Mouse (Mus musculus): ENCODE measurements around the gene Arhgap9. TPM values are rescaled to one million over a fixed set of nuclear protein-coding genes. Genes with fewer than 3 reads are reported as not detected.

Arhgap9 gene
- polyA plus RNA-seq, 1 experiment from 2014 or later: 0.81 TPM

DNA sequence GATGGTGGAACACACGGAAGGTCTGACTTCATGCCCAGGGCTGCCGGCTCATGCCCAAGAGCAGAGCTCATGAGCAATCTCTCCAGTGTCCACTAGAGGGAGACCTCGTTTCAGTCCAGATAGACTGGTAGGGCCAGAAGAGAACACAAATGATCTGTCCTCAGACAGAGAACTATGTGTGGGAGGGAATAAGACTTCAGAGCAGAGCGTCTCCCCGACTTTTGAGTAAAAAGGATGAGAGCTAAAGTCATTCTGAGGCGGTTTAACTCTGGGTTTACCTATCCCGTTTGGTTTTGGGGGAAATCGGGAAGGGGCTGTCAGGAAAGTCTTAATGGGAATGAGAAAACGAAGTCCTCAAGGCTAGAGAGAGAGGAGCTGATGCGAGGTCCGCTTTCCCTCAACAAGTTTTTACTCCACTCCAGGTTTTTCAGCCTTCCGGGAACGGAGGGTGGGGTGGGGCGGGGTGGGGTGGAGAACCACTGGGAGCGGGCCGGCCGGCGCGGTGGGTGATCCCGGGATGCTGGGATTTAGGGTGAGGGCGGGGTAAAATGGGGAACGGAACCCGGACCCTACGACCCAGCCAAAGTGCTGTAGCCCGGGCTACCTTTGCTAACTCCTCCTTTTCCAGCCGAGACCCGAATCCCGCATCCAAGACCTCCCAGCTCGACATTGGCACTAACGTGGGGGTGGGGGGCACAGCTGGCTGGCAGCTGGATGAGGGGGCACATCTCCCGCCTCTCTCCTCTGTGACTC, 17.3 kb downstream of the Arhgap9 start:
- Histone ChIP-seq H3K4me3 (ENCODE audit: low read length) (peak overlapping the region; percentile 38), H3K4me2 (ENCODE audit: low read length) (peak overlapping the region; percentile 63), H3K4me1 (ENCODE audit: control insufficient read depth, insufficient read depth, low read depth, low read length) (peaks cover 27% of the 10 kb centered on the region), H3K27ac (ENCODE audit: low read depth, low read length) (peak overlapping the region; percentile 57; the same call in 1 of the 2 replicates), H3K36me3 (ENCODE audit: control insufficient read depth, insufficient read depth, low read length) (no peaks in the 10 kb centered on the region), H3K9ac (ENCODE audit: low read depth, low read length) (0 out of 2 replicates have a peak overlapping the region, but pooled peaks have one; percentile 35), H3K9me3 (ENCODE audit: control insufficient read depth, low read length) (no peaks in the 10 kb centered on the region), H3K27me3 (replicated peaks; ENCODE audit: control insufficient read depth, insufficient read depth, low read length) (peaks cover 19% of the 10 kb centered on the region)
- peak; percentile 82 for ATAC-seq
- WGBS: under 1% methylated on average over 28 of the region's 31 CpGs

DNA sequence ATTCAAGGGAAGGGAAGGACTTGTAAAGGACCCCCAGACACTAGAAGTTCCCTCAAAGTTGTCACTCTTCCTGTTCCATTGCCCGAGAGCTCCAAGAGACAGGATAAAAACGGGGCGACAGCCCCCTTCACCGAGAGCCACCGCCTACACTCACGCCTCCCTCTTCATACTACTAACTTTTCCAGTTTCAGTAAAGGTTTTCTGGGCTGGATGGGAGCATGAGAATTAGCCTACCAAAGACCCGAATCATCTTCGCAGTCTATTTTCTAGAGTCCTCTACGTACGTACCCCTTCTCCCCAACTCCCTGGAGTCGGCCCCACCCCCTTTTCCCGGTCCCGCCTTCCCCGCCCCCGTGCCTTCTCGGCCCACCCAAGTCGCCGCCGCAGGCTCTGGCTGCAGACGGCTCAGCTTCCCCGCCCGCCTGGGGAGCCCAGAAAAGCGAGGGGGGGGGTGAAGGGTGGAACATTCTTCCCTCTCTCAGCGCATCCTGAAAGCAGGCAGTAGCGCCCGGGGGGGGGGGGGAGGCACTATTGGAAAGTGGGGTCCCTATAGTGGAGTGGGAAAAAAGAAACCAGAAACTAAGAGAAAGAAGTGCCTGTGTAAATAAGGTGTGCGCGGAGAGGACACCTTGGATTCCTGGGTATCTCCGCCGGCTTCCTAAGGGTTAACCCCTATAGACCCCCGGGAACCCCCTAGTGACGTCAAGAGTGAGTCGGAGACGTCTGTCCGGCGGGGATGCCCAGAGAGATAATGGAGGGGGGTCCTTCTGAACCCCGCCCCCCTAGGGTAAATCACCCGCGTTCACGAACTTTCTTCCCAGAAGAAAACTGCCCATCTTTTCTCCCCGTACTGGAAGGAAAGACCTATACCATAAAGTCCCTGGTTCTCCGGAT, 18.2 kb downstream of the Arhgap9 start:
- peak; percentile 48 for ATAC-seq

DNA sequence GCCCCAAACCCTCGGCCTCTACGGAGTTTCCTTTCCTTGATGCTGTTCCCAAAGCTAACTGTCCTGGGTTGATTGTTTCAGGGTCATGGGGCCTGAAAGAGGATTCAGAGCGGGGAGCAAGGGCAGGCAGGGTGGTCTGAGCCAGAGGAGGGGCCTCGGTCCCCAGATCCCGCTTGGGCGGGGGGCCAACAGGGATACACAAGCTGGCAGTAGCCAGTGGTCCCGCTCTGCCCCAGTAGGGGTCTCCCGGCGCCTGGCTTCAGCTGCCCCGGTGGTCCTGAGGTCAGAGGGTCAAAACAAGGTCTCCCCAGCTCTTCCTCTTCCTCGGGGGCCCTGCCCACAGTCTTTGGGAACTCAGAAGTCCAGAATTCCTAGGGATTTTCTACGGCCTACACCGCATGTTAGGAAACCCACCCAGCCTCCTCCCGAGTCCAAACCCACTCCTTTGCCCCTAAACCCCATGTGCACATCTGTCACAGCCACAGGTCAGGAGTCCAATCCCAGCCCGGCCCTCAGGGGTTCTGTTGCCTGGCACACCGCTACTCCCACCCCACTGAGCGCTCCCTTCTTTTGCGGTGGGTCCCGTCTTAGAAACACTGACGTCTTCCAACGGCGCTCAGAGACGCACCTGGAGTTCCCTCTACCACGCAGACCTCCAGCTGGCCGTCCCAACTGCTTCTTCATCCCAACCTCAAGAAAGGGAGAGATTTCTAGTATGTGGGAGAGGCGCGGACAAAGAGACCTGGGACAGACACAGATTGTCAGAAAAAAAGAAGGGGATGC, 19.0 kb downstream of the Arhgap9 start:
- H3K27me3 ChIP-seq (replicated peaks; ENCODE audit: control insufficient read depth, insufficient read depth, low read length): peaks cover 19% of the 10 kb centered on the region
- peak overlapping the region; percentile 4; the same call in 1 of the 2 replicates for H3K9ac ChIP-seq (ENCODE audit: low read depth, low read length)

More for the DNA sequence above, 18.2 kb downstream of the Arhgap9 start:
- Histone ChIP-seq H3K36me3 (ENCODE audit: control insufficient read depth, insufficient read depth, low read length) (no peaks in the 10 kb centered on the region), H3K4me2 (ENCODE audit: low read length) (peak overlapping the region; percentile 63), H3K27ac (ENCODE audit: low read depth, low read length) (peak overlapping the region; percentile 57; the same call in 1 of the 2 replicates), H3K27me3 (replicated peaks; ENCODE audit: control insufficient read depth, insufficient read depth, low read length) (peaks cover 19% of the 10 kb centered on the region), H3K4me1 (ENCODE audit: control insufficient read depth, insufficient read depth, low read depth, low read length) (peaks cover 27% of the 10 kb centered on the region), H3K9me3 (ENCODE audit: control insufficient read depth, low read length) (no peaks in the 10 kb centered on the region), H3K9ac (ENCODE audit: low read depth, low read length) (peak overlapping the region; percentile 2), H3K4me3 (ENCODE audit: low read length) (peak overlapping the region; percentile 38)
- WGBS: under 1% methylated on average over 40 of the region's 42 CpGs

DNA sequence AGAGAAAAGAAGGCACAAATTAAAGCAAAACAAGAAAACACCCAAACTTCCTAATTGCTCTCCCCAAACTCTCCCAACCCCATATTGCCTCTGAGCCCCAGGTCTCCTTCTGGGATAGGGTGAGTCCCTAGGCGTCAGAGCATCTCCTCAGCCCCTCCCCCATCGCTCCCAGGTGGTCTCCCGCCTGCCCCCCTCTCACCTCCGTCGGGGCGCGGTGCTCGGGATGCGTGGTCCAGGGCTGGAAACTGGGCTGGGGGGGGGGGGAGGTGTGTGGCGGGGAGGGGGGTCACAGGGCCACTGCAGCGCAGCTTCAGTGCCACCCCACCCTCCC, 19.6 kb downstream of the Arhgap9 start:
- peak overlapping the region; percentile 38 for H3K4me3 ChIP-seq (ENCODE audit: low read length)
- H3K9ac ChIP-seq (ENCODE audit: low read depth, low read length): peak overlapping the region; percentile 25
- H3K36me3 ChIP-seq (ENCODE audit: control insufficient read depth, insufficient read depth, low read length): no peaks in the 10 kb centered on the region
- peak overlapping the region; percentile 63 for H3K4me2 ChIP-seq (ENCODE audit: low read length)
- no peak overlapping the region; the same call in 1 of the 2 replicates for H3K27ac ChIP-seq (ENCODE audit: low read depth, low read length)
- H3K27me3 ChIP-seq (replicated peaks; ENCODE audit: control insufficient read depth, insufficient read depth, low read length): peaks cover 19% of the 10 kb centered on the region
- WGBS: 0% methylated on average over 9 of the region's 11 CpGs
- H3K9me3 ChIP-seq (ENCODE audit: control insufficient read depth, low read length): no peaks in the 10 kb centered on the region
- peaks cover 27% of the 10 kb centered on the region for H3K4me1 ChIP-seq (ENCODE audit: control insufficient read depth, insufficient read depth, low read depth, low read length)
- ATAC-seq: no peak

More for the DNA sequence above, 19.0 kb downstream of the Arhgap9 start:
- Histone ChIP-seq H3K4me2 (ENCODE audit: low read length) (peak overlapping the region; percentile 63), H3K36me3 (ENCODE audit: control insufficient read depth, insufficient read depth, low read length) (no peaks in the 10 kb centered on the region), H3K9me3 (ENCODE audit: control insufficient read depth, low read length) (no peaks in the 10 kb centered on the region), H3K4me1 (ENCODE audit: control insufficient read depth, insufficient read depth, low read depth, low read length) (peaks cover 27% of the 10 kb centered on the region), H3K4me3 (ENCODE audit: low read length) (peak overlapping the region; percentile 38), H3K27ac (ENCODE audit: low read depth, low read length) (peak overlapping the region; percentile 6; the same call in 1 of the 2 replicates)
- WGBS: under 1% methylated on average over 25 of the region's 27 CpGs
- no peak for ATAC-seq

DNA sequence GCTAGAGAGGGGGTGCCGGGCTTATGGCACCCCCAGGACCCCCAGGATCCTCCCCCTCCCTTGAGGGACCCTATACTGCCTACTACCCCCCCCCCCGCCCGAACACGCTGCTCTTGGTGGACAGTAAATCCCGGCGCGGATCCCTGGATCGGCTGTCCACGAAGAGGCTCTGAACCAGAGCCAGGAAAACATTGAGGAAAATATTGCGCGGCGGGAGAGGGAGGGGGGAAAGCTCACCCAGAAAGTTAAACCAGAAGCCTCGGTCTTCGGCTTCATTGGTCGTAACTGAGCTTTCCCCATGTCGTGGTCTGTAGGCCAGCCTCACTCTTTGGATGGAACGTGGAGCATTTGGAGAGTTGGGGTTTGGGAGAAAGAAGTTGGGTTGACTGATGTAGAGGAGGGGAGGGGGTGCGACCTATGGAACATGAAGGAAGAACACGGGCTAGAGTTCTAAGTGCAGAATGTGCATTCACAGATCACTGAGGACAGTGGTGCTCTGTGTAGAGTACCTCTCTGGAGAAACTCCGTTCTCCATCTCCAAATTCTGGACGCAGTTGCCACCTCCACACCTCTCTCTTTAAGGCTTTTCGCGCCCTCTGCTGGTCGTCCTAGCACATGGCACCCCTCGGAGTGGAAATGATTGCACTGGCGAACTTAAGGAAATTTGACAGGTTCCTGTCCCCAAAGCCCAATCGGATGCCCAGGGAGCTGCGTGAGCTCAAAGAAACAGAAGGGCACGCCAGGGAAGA, 20.3 kb downstream of the Arhgap9 start, which contains the start of gene Gli1:
Gli1 (minus strand) TSS at position 84 of the 749 bp plus-strand sequence.
- Histone ChIP-seq H3K4me3 (ENCODE audit: low read length) (peak within 1 kb of the TSS; percentile 38), H3K27ac (ENCODE audit: low read depth, low read length) (peak within 1 kb of the TSS; percentile 6; the same call in 1 of the 2 replicates), H3K9me3 (ENCODE audit: control insufficient read depth, low read length) (no peaks in the 10 kb centered on the region), H3K36me3 (ENCODE audit: control insufficient read depth, insufficient read depth, low read length) (no peaks in the 10 kb centered on the region), H3K9ac (ENCODE audit: low read depth, low read length) (peak within 1 kb of the TSS; percentile 25), H3K4me1 (ENCODE audit: control insufficient read depth, insufficient read depth, low read depth, low read length) (peaks cover 27% of the 10 kb centered on the region), H3K27me3 (replicated peaks; ENCODE audit: control insufficient read depth, insufficient read depth, low read length) (peaks cover 19% of the 10 kb centered on the region), H3K4me2 (ENCODE audit: low read length) (peak within 1 kb of the TSS; percentile 63)
- peak; percentile 51 for ATAC-seq
- WGBS: 0% methylated on average over 29 of the region's 29 CpGs

DNA sequence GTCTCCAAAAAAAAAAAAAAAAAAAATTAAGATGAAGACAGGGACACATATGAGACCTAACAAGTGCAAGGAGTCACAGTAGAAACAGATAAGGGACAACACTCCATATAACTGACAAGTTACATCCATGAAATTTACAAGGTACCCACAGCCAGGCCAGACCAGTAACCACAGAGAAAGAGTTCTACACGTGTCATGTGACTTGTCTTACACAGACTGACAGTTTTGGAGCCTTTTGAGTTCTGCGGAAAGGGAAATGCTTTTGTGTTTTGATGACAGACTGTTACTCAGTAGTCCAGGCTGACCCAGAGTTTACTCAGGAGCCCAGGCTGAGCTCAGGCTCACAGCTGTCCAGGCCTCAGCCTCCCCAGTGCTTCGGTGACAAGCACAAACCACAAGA, 21.3 kb downstream of the Arhgap9 start:
- no peak overlapping the region for H3K4me3 ChIP-seq (ENCODE audit: low read length)
- no peak overlapping the region for H3K9ac ChIP-seq (ENCODE audit: low read depth, low read length)
- no peak overlapping the region for H3K27ac ChIP-seq (ENCODE audit: low read depth, low read length)
- WGBS: 67% methylated on average over 3 of the region's 3 CpGs
- ATAC-seq: no peak
- H3K4me2 ChIP-seq (ENCODE audit: low read length): no peak overlapping the region
- no peaks in the 10 kb centered on the region for H3K36me3 ChIP-seq (ENCODE audit: control insufficient read depth, insufficient read depth, low read length)
- peaks cover 19% of the 10 kb centered on the region for H3K27me3 ChIP-seq (replicated peaks; ENCODE audit: control insufficient read depth, insufficient read depth, low read length)
- H3K4me1 ChIP-seq (ENCODE audit: control insufficient read depth, insufficient read depth, low read depth, low read length): peaks cover 27% of the 10 kb centered on the region
- no peaks in the 10 kb centered on the region for H3K9me3 ChIP-seq (ENCODE audit: control insufficient read depth, low read length)

DNA sequence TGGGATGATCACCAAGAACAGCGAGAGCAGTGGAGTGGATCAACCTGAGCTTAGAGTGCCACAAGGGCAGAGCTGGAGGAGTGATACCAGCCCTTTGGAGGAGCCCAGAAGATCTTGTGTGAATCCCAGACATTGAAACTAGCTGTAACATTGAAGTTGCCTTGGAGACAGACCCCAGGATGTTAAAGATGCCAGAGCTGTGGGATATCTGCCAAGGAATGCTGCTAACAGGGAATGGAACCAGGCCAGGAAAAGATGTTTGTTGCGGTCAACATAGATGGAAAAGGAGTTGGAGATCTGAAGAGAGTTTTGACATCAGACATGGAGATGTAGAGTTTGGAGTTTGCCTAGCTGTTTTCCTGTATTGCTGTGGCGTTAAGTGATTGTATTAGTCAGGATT, 24.4 kb downstream of the Arhgap9 start:
- 78% methylated on average over 3 of the region's 3 CpGs for WGBS
- no peak for ATAC-seq
- H3K36me3 ChIP-seq (ENCODE audit: control insufficient read depth, insufficient read depth, low read length): no peaks in the 10 kb centered on the region

DNA sequence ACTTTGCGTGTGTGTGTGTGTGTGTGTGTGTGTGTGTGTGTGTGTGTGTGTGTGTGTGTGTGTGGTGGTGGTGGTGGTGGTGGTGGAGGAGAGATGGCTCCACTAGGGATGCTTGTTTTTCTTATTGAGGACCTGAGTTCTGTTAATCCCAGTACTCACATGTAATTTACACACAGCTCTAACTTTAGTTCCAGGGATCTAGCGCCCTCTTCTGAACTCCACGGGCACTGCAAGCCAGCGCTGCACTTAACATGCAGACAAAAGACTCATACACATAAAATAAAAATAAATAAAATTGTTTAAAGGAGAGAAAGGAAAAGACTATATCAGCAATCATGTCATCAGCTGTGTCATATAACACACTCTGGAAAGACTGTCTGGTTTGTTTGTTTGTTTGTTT, 27.2 kb downstream of the Arhgap9 start:
- Histone ChIP-seq H3K9me3 (ENCODE audit: control insufficient read depth, low read length) (no peaks in the 10 kb centered on the region), H3K4me2 (ENCODE audit: low read length) (no peak overlapping the region), H3K36me3 (ENCODE audit: control insufficient read depth, insufficient read depth, low read length) (no peaks in the 10 kb centered on the region), H3K4me3 (ENCODE audit: low read length) (no peak overlapping the region), H3K27ac (ENCODE audit: low read depth, low read length) (no peak overlapping the region), H3K4me1 (ENCODE audit: control insufficient read depth, insufficient read depth, low read depth, low read length) (no peaks in the 10 kb centered on the region), H3K9ac (ENCODE audit: low read depth, low read length) (no peak overlapping the region), H3K27me3 (replicated peaks; ENCODE audit: control insufficient read depth, insufficient read depth, low read length) (0 out of 2 replicates have a peak, but pooled peaks cover 2% of the 10 kb centered on the region)
- WGBS: 71% methylated on average over 4 of the region's 4 CpGs
- no peak for ATAC-seq

More for the DNA sequence above, 24.4 kb downstream of the Arhgap9 start:
- Histone ChIP-seq H3K4me3 (ENCODE audit: low read length) (no peak overlapping the region), H3K4me2 (ENCODE audit: low read length) (no peak overlapping the region), H3K9me3 (ENCODE audit: control insufficient read depth, low read length) (no peaks in the 10 kb centered on the region), H3K27ac (ENCODE audit: low read depth, low read length) (no peak overlapping the region), H3K27me3 (replicated peaks; ENCODE audit: control insufficient read depth, insufficient read depth, low read length) (peaks cover 13% of the 10 kb centered on the region), H3K4me1 (ENCODE audit: control insufficient read depth, insufficient read depth, low read depth, low read length) (peaks cover 9% of the 10 kb centered on the region), H3K9ac (ENCODE audit: low read depth, low read length) (no peak overlapping the region)

All from hindbrain, embryonic 16.5 days (tissue).